Mouse (Mus musculus) forebrain, embryonic 13.5 days (tissue): ENCODE measurements at regions not wholly inside any gene's neighbourhood (a gene's known extent, or its start where the extent isn't known, plus 50 kb on each side); places are given as distances from the start of the nearest gene placed in this dataset.

ENCODE experiments used
- ATAC-seq: fragments of 200-750 bp; cut with Nextera tagmentation; 2 replicates; pipeline ENCODE4 v1.8.0; 2017
- H3K27ac ChIP-seq: fragments of 300-500 bp; sonication (generic); 2 replicates; pipeline ENCODE4 v1.5.1; 2015; ENCODE audit warnings: inconsistent platforms, mild to moderate bottlenecking, moderate library complexity
- H3K27me3 ChIP-seq: fragments of 300-500 bp; sonication (generic); 2 replicates; pipeline ENCODE4 v1.6.1; 2015; ENCODE audit warnings: mild to moderate bottlenecking, inconsistent platforms
- H3K36me3 ChIP-seq: fragments of 300-500 bp; sonication (generic); 2 replicates; pipeline ENCODE4 v1.6.1; 2015; ENCODE audit warnings: mild to moderate bottlenecking, inconsistent platforms; ENCODE audit not compliant: poor library complexity, severe bottlenecking
- H3K4me1 ChIP-seq: fragments of 300-500 bp; sonication (generic); 2 replicates; pipeline ENCODE4 v1.6.1; 2015; ENCODE audit warnings: inconsistent platforms
- H3K4me2 ChIP-seq: fragments of 300-500 bp; sonication (generic); 2 replicates; pipeline ENCODE4 v1.6.1; 2015; ENCODE audit warnings: inconsistent platforms, mild to moderate bottlenecking, moderate library complexity
- H3K4me3 ChIP-seq: fragments of 300-500 bp; sonication (generic); 2 replicates; pipeline ENCODE4 v1.5.1; 2015; ENCODE audit warnings: mild to moderate bottlenecking, inconsistent platforms
- H3K9ac ChIP-seq: fragments of 300-500 bp; sonication (generic); 2 replicates; pipeline ENCODE4 v1.6.1; 2015; ENCODE audit warnings: mild to moderate bottlenecking, inconsistent platforms
- H3K9me3 ChIP-seq: fragments of 300-500 bp; sonication (generic); replicated peaks from 2 replicates; pipeline ENCODE4 v1.6.1; 2016; ENCODE audit warnings: inconsistent platforms
- WGBS: fragments of 180-500 bp; shearing (Covaris S2); methylation state at CpG from one replicate; pipeline ENCODE4 v1.1.7; 2015; 5-methylcytosine and 5-hydroxymethylcytosine counted together

GRCm38 (mm10) chr5:26494003-26494402 is 236.5 kb downstream of the Gm7361 start:
- Histone ChIP-seq H3K36me3 (no peaks in the 10 kb centered on the region), H3K27me3 (no peaks in the 10 kb centered on the region), H3K4me2 (no peak overlapping the region), H3K4me3 (no peak overlapping the region), H3K27ac (no peak overlapping the region), H3K9ac (no peak overlapping the region), H3K9me3 (no peaks in the 10 kb centered on the region), H3K4me1 (no peaks in the 10 kb centered on the region)
- no peak for ATAC-seq
- 89% methylated on average over 2 of the region's 2 CpGs for WGBS

DNA sequence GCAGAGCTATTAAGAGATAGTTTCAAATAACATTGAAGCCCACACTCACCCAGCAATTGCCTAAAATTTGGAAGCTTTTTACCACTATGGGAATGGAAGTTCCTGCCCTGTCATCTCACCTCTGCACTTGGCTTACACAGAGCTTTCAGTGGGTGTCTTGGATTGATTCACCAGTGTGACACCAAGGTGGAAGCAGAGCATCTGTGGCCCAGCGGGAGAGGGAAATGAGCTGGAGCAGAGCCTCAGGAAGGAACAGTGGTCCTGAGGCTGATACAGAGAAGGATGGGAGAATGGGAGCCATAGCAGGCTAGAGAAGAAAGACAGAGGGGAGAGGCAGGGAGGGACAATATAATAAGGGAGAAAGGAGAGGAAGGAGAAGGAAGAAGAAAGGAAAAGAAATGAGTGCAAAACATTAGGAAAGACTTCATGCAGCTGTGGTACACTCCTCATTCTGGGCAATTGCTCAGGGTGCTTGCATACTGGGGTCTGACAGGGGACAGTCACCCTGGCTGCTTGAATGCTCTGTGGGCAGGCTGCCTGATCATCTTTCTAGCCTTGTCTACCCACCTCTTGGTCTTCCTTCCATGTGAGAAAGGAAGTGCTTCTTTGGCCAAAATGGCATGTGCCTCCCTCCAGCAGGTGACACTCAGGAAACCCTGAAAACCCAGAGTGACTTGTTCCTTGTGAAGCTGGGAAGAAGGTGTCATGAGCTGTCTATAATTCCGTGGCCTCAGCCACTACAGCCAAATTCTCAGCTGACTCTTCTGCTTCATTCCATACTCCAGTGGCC is 240.3 kb downstream of the Gm7361 start:
- ATAC-seq, result no peak
- Histone ChIP-seq H3K4me2 (no peak overlapping the region), H3K36me3 (no peaks in the 10 kb centered on the region), H3K4me3 (no peak overlapping the region), H3K9ac (no peak overlapping the region), H3K27me3 (no peaks in the 10 kb centered on the region), H3K27ac (no peak overlapping the region), H3K4me1 (no peaks in the 10 kb centered on the region), H3K9me3 (no peaks in the 10 kb centered on the region)
- 83% methylated on average over 2 of the region's 2 CpGs for WGBS

DNA sequence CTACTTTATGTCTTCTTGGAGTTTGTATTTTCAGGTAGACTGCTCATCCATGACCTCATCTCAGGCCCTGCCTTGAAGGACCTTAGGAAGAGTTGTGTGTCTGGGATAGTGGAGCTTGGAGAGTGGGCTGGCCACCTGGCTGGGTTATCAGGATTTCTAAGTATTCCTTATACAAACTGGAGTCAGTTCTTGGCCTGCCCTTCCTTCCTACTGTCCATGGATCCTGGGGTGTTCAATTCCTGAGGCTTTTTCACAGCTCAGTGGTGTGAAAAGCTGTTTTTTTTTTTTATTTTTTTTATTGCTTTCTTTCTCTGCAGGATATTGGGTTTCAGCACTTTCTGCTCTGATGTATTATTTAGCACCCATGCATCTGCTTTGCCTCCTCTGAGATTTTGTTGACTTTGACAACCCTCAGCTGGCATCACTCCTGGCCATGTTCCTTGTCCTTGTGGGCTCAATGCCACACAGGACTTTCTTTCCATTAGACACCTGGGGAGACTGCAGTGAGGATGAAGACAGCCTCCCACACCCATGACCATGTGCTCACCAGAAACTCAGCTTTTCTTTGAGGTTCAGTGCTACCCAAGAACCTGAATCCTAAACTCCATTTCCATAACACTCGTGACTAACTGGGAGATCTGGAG is 252.2 kb downstream of the Gm7361 start:
- H3K4me1 ChIP-seq, result no peaks in the 10 kb centered on the region
- 86% methylated on average over 1 of the region's 1 CpGs for WGBS
- no peak overlapping the region for H3K9ac ChIP-seq

GRCm38 (mm10) chr5:26513039-26513955 is 255.8 kb downstream of the Gm7361 start:
- Histone ChIP-seq H3K4me2 (no peak overlapping the region), H3K36me3 (no peaks in the 10 kb centered on the region), H3K4me3 (no peak overlapping the region), H3K9ac (no peak overlapping the region), H3K4me1 (no peaks in the 10 kb centered on the region), H3K9me3 (no peaks in the 10 kb centered on the region), H3K27me3 (no peaks in the 10 kb centered on the region), H3K27ac (no peak overlapping the region)
- ATAC-seq, result no peak
- WGBS, result 41% methylated on average over 5 of the region's 5 CpGs

More for the DNA sequence above, 252.2 kb downstream of the Gm7361 start:
- ATAC-seq, result no peak
- Histone ChIP-seq H3K4me2 (no peak overlapping the region), H3K36me3 (no peaks in the 10 kb centered on the region), H3K27me3 (no peaks in the 10 kb centered on the region), H3K27ac (no peak overlapping the region), H3K4me3 (no peak overlapping the region), H3K9me3 (no peaks in the 10 kb centered on the region)

GRCm38 (mm10) chr5:26535556-26535955 is 278.1 kb downstream of the Gm7361 start:
- H3K4me3 ChIP-seq, result no peak overlapping the region
- H3K27ac ChIP-seq, result no peak overlapping the region
- no peaks in the 10 kb centered on the region for H3K27me3 ChIP-seq
- WGBS, result 27% methylated on average over 6 of the region's 6 CpGs
- ATAC-seq, result no peak
- H3K36me3 ChIP-seq, result no peaks in the 10 kb centered on the region
- no peaks in the 10 kb centered on the region for H3K9me3 ChIP-seq
- no peaks in the 10 kb centered on the region for H3K4me1 ChIP-seq
- no peak overlapping the region for H3K4me2 ChIP-seq
- H3K9ac ChIP-seq, result no peak overlapping the region

- no peak for ATAC-seq
- H3K27me3 ChIP-seq, result no peaks in the 10 kb centered on the region
- no peak overlapping the region for H3K9ac ChIP-seq
- 74% methylated on average over 1 of the region's 1 CpGs for WGBS
- H3K4me2 ChIP-seq, result no peak overlapping the region
- H3K27ac ChIP-seq, result no peak overlapping the region
- no peaks in the 10 kb centered on the region for H3K9me3 ChIP-seq
- no peaks in the 10 kb centered on the region for H3K36me3 ChIP-seq
- H3K4me3 ChIP-seq, result no peak overlapping the region
- H3K4me1 ChIP-seq, result no peaks in the 10 kb centered on the region
Observed at GRCm38 (mm10) chr5:26563291-26563690, 253.7 kb upstream of the Dpp6 start.

GRCm38 (mm10) chr5:26564056-26564455 is 252.9 kb upstream of the Dpp6 start:
- H3K4me1 ChIP-seq, result no peaks in the 10 kb centered on the region
- H3K27me3 ChIP-seq, result no peaks in the 10 kb centered on the region
- H3K36me3 ChIP-seq, result no peaks in the 10 kb centered on the region
- no peak overlapping the region for H3K4me3 ChIP-seq
- WGBS, result 100% methylated on average over 1 of the region's 1 CpGs
- no peak for ATAC-seq
- no peak overlapping the region for H3K27ac ChIP-seq
- no peaks in the 10 kb centered on the region for H3K9me3 ChIP-seq
- H3K4me2 ChIP-seq, result no peak overlapping the region
- H3K9ac ChIP-seq, result no peak overlapping the region

- H3K4me1 ChIP-seq, result no peaks in the 10 kb centered on the region
- H3K27me3 ChIP-seq, result no peaks in the 10 kb centered on the region
- no peaks in the 10 kb centered on the region for H3K9me3 ChIP-seq
- no peak overlapping the region for H3K27ac ChIP-seq
- H3K4me3 ChIP-seq, result no peak overlapping the region
- no peaks in the 10 kb centered on the region for H3K36me3 ChIP-seq
- no peak overlapping the region for H3K9ac ChIP-seq
- WGBS, result 89% methylated on average over 3 of the region's 3 CpGs
- H3K4me2 ChIP-seq, result no peak overlapping the region
- ATAC-seq, result no peak
Observed at GRCm38 (mm10) chr5:26572691-26573191, 244.3 kb upstream of the Dpp6 start.

DNA sequence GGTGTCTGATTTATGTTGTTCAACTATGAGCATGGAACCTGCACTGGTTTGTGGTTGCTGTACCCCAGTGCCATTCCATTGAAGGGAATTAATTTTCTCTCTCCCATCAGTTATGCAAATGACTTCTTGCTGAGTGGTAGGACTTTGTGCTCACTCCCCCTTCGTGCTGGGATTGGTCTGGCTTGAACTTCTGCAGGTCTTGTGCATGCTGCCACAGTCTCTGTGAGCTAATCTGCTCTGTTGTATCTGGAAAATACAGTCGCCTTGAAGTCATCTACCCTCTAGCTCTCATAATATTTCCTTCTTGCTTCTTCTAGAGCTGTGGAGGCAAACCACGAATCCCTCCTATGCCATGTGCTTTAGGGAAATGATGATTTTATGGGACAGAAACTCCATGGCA is 243.6 kb upstream of the Dpp6 start:
- Histone ChIP-seq H3K4me1 (no peaks in the 10 kb centered on the region), H3K27me3 (no peaks in the 10 kb centered on the region), H3K4me3 (no peak overlapping the region), H3K27ac (no peak overlapping the region), H3K9me3 (no peaks in the 10 kb centered on the region), H3K36me3 (no peaks in the 10 kb centered on the region), H3K9ac (no peak overlapping the region), H3K4me2 (no peak overlapping the region)
- no peak for ATAC-seq
- WGBS, result 72% methylated on average over 3 of the region's 3 CpGs

DNA sequence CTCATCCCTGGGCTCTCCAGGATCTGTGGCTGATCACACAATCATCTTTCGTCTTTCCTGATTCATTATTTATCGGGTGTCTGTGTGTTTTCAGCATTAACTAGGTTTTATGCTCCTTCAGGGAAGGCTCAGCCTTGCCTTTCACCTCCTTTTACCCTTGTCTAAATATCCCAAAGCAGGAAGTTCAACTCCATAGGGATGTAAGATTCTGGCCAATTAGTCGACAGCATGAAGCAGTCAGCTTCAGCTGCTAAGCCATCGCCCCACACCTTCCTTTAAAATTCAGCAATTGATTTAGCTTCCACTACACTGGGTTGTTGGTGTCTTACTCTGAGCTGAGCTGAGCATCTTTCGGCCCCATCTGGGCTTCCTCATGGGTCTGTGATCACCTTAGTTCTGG is 230.9 kb upstream of the Dpp6 start:
- no peak for ATAC-seq
- no peak overlapping the region for H3K27ac ChIP-seq
- H3K9me3 ChIP-seq, result no peaks in the 10 kb centered on the region
- no peaks in the 10 kb centered on the region for H3K4me1 ChIP-seq
- no peaks in the 10 kb centered on the region for H3K27me3 ChIP-seq
- H3K4me3 ChIP-seq, result no peak overlapping the region
- no peaks in the 10 kb centered on the region for H3K36me3 ChIP-seq
- 92% methylated on average over 5 of the region's 5 CpGs for WGBS
- no peak overlapping the region for H3K4me2 ChIP-seq
- no peak overlapping the region for H3K9ac ChIP-seq

DNA sequence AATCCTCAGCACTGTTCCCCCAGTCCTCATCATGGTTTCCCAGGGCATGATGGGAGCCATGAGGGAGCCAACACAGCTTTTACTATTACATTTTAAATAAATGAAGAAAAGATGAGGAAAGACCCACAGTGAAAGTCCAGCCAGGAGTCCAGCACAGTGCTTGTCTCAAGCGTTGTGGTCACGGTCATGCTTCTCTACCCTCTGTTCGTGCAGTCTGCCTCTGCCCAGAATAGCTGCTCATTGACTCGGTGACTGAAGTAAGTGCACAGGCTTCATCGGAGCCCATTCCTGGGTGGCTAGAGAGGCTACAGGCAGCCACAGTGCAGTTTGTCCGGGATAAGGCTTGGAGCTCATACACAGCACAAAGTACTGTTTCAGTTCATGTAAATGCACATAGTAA is 226.1 kb upstream of the Dpp6 start:
- Histone ChIP-seq H3K9ac (no peak overlapping the region), H3K27me3 (no peaks in the 10 kb centered on the region), H3K27ac (no peak overlapping the region), H3K4me3 (no peak overlapping the region), H3K36me3 (no peaks in the 10 kb centered on the region), H3K4me1 (no peaks in the 10 kb centered on the region), H3K9me3 (no peaks in the 10 kb centered on the region), H3K4me2 (no peak overlapping the region)
- ATAC-seq, result no peak
- 90% methylated on average over 6 of the region's 6 CpGs for WGBS

DNA sequence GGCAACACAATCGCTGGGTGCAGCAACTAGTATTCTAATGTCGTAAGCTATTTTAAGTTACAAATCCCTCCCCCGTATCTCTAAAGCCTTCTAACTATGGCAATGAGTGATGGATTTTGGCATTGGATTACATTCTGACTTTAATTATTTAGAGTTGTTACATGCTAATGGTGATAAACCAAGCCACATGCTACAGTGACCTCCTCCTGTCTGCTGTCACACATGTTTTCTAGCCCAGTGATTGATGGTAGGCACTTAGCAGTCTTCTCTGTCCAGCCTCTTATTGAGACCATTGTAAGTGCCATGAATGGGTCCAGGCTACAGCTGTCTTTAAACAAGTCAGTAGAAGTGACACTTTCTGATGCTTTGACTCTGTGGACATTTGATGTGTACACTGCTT is 224.7 kb upstream of the Dpp6 start:
- H3K36me3 ChIP-seq, result no peaks in the 10 kb centered on the region
- H3K9me3 ChIP-seq, result no peaks in the 10 kb centered on the region
- WGBS, result 70% methylated on average over 3 of the region's 3 CpGs
- no peak for ATAC-seq
- H3K27me3 ChIP-seq, result no peaks in the 10 kb centered on the region
- H3K9ac ChIP-seq, result no peak overlapping the region
- H3K27ac ChIP-seq, result no peak overlapping the region
- H3K4me1 ChIP-seq, result no peaks in the 10 kb centered on the region
- no peak overlapping the region for H3K4me3 ChIP-seq
- no peak overlapping the region for H3K4me2 ChIP-seq
